Mouse (Mus musculus) limb, embryonic 11.5 days (tissue): ENCODE measurements around the gene Tomm20. TPM values are rescaled to one million over a fixed set of nuclear protein-coding genes. Genes with fewer than 3 reads are reported as not detected.
"Not testable (repeated sequence)": the region's sequence is repeated elsewhere in the genome, so short reads cannot be mapped to it uniquely, and the experiment has no call there.

ENCODE experiments used
- ATAC-seq: fragments of 200-750 bp; cut with Nextera tagmentation; 2 replicates; pipeline ENCODE4 v1.8.0; 2017; ENCODE audit warnings: low read depth; ENCODE audit not compliant: insufficient number of reproducible peaks, low FRiP score, low TSS enrichment
- DNase-seq: peaks from one replicate; pipeline ENCODE4 v3.0.0-alpha.2; 2015; ENCODE audit warnings: low spot score
- H3K27ac ChIP-seq: fragments of 300-500 bp; sonication (generic); replicated peaks from 2 replicates; pipeline ENCODE4 v1.5.1; 2014; ENCODE audit warnings: low read depth, mild to moderate bottlenecking, low read length
- H3K27me3 ChIP-seq: fragments of 300-500 bp; sonication (generic); 2 replicates; pipeline ENCODE4 v1.6.1; 2014; ENCODE audit warnings: mild to moderate bottlenecking, low read length, mixed read lengths; ENCODE audit not compliant: control insufficient read depth, insufficient read depth
- H3K36me3 ChIP-seq: fragments of 300-500 bp; sonication (generic); 2 replicates; pipeline ENCODE4 v1.6.1; 2014; ENCODE audit warnings: mild to moderate bottlenecking, low read length, moderate library complexity, mixed read lengths; ENCODE audit not compliant: control insufficient read depth, insufficient read depth
- H3K4me1 ChIP-seq: fragments of 300-500 bp; sonication (generic); 2 replicates; pipeline ENCODE4 v1.6.1; 2014; ENCODE audit warnings: low read length, mixed read lengths; ENCODE audit not compliant: control insufficient read depth, insufficient read depth
- H3K4me2 ChIP-seq: fragments of 300-500 bp; sonication (generic); 2 replicates; pipeline ENCODE4 v1.6.1; 2014; ENCODE audit warnings: low read depth, mild to moderate bottlenecking, moderate library complexity; ENCODE audit not compliant: severe bottlenecking
- H3K4me3 ChIP-seq: fragments of 300-500 bp; sonication (generic); 2 replicates; pipeline ENCODE4 v1.5.1; 2014; ENCODE audit warnings: low read depth, low read length
- H3K9ac ChIP-seq: fragments of 300-500 bp; sonication (generic); 2 replicates; pipeline ENCODE4 v1.6.1; 2014; ENCODE audit warnings: mild to moderate bottlenecking, low read length
- H3K9me3 ChIP-seq: fragments of 300-500 bp; sonication (generic); 2 replicates; pipeline ENCODE4 v1.6.1; 2016; ENCODE audit warnings: low read length; ENCODE audit not compliant: control insufficient read depth
- WGBS: fragments of 180-500 bp; shearing (Covaris S2); extraction: QIAGEN DNeasy Blood & Tissue Kit; methylation state at CpG from one replicate; pipeline ENCODE4 v1.1.7; 2014; 5-methylcytosine and 5-hydroxymethylcytosine counted together
- polyA plus RNA-seq: library from polyadenylated mRNA; unstranded; fragments of >200 nt; fragmentation: Nextera tagmentation; extraction: Ambion mirVana; gene quantifications from 2 replicates; pipeline ENCODE4 v1.2.1, GENCODE M21; 2014

Tomm20 gene
- polyA plus RNA-seq, 1 experiment from 2014 or later, result 284 TPM

- not testable (repeated sequence) for H3K4me3 ChIP-seq, H3K9me3 ChIP-seq, H3K9ac ChIP-seq, H3K27ac ChIP-seq, H3K27me3 ChIP-seq, H3K4me1 ChIP-seq, DNase-seq, ATAC-seq, H3K4me2 ChIP-seq, H3K36me3 ChIP-seq
- 84% methylated on average over 1 of the region's 1 CpGs for WGBS
These were observed 63.1 kb downstream of the Tomm20 start for GRCm38 (mm10) chr8:126882586-126882985.

GRCm38 (mm10) chr8:126881641-126882140 is 64.0 kb downstream of the Tomm20 start:
- no peak for ATAC-seq
- no peak overlapping the region for H3K27ac ChIP-seq
- WGBS, result 72% methylated on average over 4 of the region's 4 CpGs

More at GRCm38 (mm10) chr8:126881641-126882140, 64.0 kb downstream of the Tomm20 start:
- DNase-seq, result no peak
- Histone ChIP-seq H3K4me3 (no peak overlapping the region), H3K4me2 (no peak overlapping the region), H3K36me3 (no peaks in the 10 kb centered on the region), H3K9ac (no peak overlapping the region), H3K4me1 (peaks cover 7% of the 10 kb centered on the region; the same call in 1 of the 2 replicates), H3K9me3 (no peaks in the 10 kb centered on the region), H3K27me3 (no peaks in the 10 kb centered on the region)

Other genes with a start within 250 kb of the Tomm20 start
- 32.2 and 33.2 TPM in 2 replicates for gene Rbm34, start 25.2 kb upstream of the Tomm20 start, polyA plus RNA-seq
- gene Pard3, start 118.0 kb upstream of the Tomm20 start, polyA plus RNA-seq, result 38.8 and 41.4 TPM in 2 replicates